Mouse (Mus musculus): ENCODE results near the gene Tymp. TPM values are rescaled to one million over a fixed set of nuclear protein-coding genes. Genes with fewer than 3 reads are reported as not detected.

The Tymp gene
- polyA plus RNA-seq, 1 experiment: 3.7 TPM

DNA sequence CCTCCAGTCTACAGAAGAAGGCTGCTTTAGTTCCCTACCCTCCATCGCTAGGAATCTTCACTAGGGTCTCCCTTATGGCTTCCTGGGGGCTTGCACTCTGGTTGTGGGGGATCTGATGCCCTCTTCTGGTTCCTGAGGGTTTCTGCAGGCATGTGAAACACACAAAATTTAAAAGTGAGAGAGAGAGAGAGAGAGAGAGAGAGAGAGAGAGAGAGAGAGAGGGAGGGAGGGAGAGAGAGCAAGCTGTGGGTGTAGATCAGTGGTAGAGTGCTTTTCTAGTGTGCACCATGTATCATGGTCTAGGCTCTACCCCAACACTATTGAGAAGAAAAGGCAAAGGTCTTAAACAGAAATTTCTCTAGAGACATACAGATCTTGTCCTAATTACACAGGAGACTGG is 35.2 kb downstream of the Tymp start:
- Histone ChIP-seq H3K27ac (ENCODE audit: insufficient read depth, low read length) (no peak overlapping the region), H3K4me1 (ENCODE audit: control insufficient read depth, insufficient read depth, low read length) (no peaks in the 10 kb centered on the region), H3K4me3 (ENCODE audit: insufficient read depth, low read length) (no peak overlapping the region)
- TF ChIP-seq POLR2A (IDR thresholded peaks at IDR 0.05; ENCODE audit: extremely low read depth, insufficient read depth, low read length): no peak
- no peak for TF ChIP-seq CTCF (IDR thresholded peaks at IDR 0.05; ENCODE audit: extremely low read depth, insufficient read depth, low read length)

DNA sequence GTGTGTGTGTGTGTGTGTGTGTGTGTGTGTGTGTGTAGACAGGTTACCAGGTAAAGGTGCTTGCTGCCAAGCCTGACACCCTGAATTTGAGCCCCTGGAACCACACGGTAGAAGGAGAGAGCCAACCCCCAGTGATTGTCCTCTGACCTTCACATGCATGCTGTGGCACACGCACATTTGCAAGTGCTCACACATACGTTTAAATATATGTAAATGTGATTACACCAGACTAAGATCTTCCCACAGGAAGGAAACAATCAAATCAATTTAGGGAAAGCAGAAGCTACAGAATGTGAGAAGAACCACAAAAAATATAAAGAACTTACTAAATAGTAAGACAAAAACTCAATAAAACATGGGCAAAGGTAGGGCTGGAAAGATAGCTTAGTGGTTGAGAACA is 36.7 kb downstream of the Tymp start:
- Histone ChIP-seq H3K27ac (ENCODE audit: insufficient read depth, low read length) (no peak overlapping the region), H3K4me3 (ENCODE audit: insufficient read depth, low read length) (no peak overlapping the region), H3K4me1 (ENCODE audit: control insufficient read depth, insufficient read depth, low read length) (no peaks in the 10 kb centered on the region)
- TF ChIP-seq CTCF (IDR thresholded peaks at IDR 0.05; ENCODE audit: extremely low read depth, insufficient read depth, low read length): no peak
- no peak for TF ChIP-seq POLR2A (IDR thresholded peaks at IDR 0.05; ENCODE audit: extremely low read depth, insufficient read depth, low read length)

DNA sequence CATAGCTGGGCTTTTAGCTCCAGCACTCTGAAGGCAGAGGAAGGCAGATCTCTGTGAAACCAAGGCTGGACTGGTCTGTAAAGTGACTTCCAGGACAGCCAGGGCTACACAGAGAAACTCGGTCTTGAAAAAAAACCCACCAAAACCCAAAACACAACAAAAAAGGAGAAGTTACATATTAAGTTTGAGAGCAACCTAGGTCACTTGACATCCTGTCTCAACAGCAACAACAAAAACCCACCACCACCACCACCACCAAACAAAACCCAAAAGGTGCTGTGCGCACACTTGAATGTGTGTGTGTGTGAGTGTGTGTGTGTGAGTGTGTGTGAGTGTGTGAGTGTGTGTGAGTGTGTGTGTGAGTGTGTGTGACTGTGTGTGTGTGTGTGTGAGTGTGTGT is 37.1 kb downstream of the Tymp start:
- H3K4me1 ChIP-seq (ENCODE audit: control insufficient read depth, insufficient read depth, low read length): no peaks in the 10 kb centered on the region
- H3K27ac ChIP-seq (ENCODE audit: insufficient read depth, low read length): no peak overlapping the region
- TF ChIP-seq CTCF (IDR thresholded peaks at IDR 0.05; ENCODE audit: extremely low read depth, insufficient read depth, low read length): no peak
- no peak for TF ChIP-seq POLR2A (IDR thresholded peaks at IDR 0.05; ENCODE audit: extremely low read depth, insufficient read depth, low read length)
- H3K4me3 ChIP-seq (ENCODE audit: insufficient read depth, low read length): no peak overlapping the region

GRCm38 (mm10) chr15:89336422-89336821 is 40.4 kb downstream of the Tymp start:
- TF ChIP-seq POLR2A (IDR thresholded peaks at IDR 0.05; ENCODE audit: extremely low read depth, insufficient read depth, low read length): no peak
- no peak for TF ChIP-seq CTCF (IDR thresholded peaks at IDR 0.05; ENCODE audit: extremely low read depth, insufficient read depth, low read length)
- Histone ChIP-seq H3K4me1 (ENCODE audit: control insufficient read depth, insufficient read depth, low read length) (no peaks in the 10 kb centered on the region), H3K27ac (ENCODE audit: insufficient read depth, low read length) (no peak overlapping the region), H3K4me3 (ENCODE audit: insufficient read depth, low read length) (no peak overlapping the region)

GRCm38 (mm10) chr15:89334774-89335537 is 41.9 kb downstream of the Tymp start:
- no peaks in the 10 kb centered on the region for H3K4me1 ChIP-seq (ENCODE audit: control insufficient read depth, insufficient read depth, low read length)
- TF ChIP-seq POLR2A (IDR thresholded peaks at IDR 0.05; ENCODE audit: extremely low read depth, insufficient read depth, low read length): no peak
- no peak for TF ChIP-seq CTCF (IDR thresholded peaks at IDR 0.05; ENCODE audit: extremely low read depth, insufficient read depth, low read length)
- H3K4me3 ChIP-seq (ENCODE audit: insufficient read depth, low read length): no peak overlapping the region
- H3K27ac ChIP-seq (ENCODE audit: insufficient read depth, low read length): no peak overlapping the region

GRCm38 (mm10) chr15:89334271-89334670 is 42.6 kb downstream of the Tymp start, which contains the start of gene Miox:
TSS of gene Miox (plus strand) at chr15:89334398.
- no peak within 1 kb of the TSS for H3K4me3 ChIP-seq (ENCODE audit: insufficient read depth, low read length)
- H3K27ac ChIP-seq (ENCODE audit: insufficient read depth, low read length): no peak within 1 kb of the TSS
- no peaks in the 10 kb centered on the region for H3K4me1 ChIP-seq (ENCODE audit: control insufficient read depth, insufficient read depth, low read length)
- TF ChIP-seq POLR2A (IDR thresholded peaks at IDR 0.05; ENCODE audit: extremely low read depth, insufficient read depth, low read length): no peak
- TF ChIP-seq CTCF (IDR thresholded peaks at IDR 0.05; ENCODE audit: extremely low read depth, insufficient read depth, low read length): no peak

DNA sequence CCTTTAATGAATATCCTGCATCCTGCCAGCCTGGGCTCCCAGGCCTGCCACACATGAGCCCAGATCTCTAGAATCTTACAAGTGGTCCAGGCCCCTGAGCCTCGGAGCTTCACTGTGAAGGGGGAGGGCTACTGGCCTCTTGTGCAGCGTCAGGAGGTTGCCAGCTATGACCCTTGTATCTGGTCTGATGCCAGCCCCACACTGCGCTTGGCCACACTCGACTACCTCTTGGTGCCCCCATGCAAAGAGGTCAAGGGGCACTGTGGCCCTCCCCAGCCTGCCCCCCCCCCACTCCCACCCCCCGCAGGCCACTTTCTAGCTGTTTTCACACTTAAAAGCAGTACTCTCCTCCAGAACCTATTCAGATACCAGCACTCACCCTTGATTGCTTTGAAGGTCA is 50.4 kb downstream of the Tymp start:
- H3K4me1 ChIP-seq (ENCODE audit: control insufficient read depth, insufficient read depth, low read length): no peaks in the 10 kb centered on the region
- no peak overlapping the region for H3K27ac ChIP-seq (ENCODE audit: insufficient read depth, low read length)
- TF ChIP-seq POLR2A (IDR thresholded peaks at IDR 0.05; ENCODE audit: extremely low read depth, insufficient read depth, low read length): no peak
- no peak for TF ChIP-seq CTCF (IDR thresholded peaks at IDR 0.05; ENCODE audit: extremely low read depth, insufficient read depth, low read length)
- H3K4me3 ChIP-seq (ENCODE audit: insufficient read depth, low read length): no peak overlapping the region

- Histone ChIP-seq H3K4me1 (ENCODE audit: control insufficient read depth, insufficient read depth, low read length) (no peaks in the 10 kb centered on the region), H3K4me3 (ENCODE audit: insufficient read depth, low read length) (no peak overlapping the region), H3K27ac (ENCODE audit: insufficient read depth, low read length) (no peak overlapping the region)
- no peak for TF ChIP-seq CTCF (IDR thresholded peaks at IDR 0.05; ENCODE audit: extremely low read depth, insufficient read depth, low read length)
- no peak for TF ChIP-seq POLR2A (IDR thresholded peaks at IDR 0.05; ENCODE audit: extremely low read depth, insufficient read depth, low read length)
Observed at GRCm38 (mm10) chr15:89323656-89324055, 53.2 kb downstream of the Tymp start.

GRCm38 (mm10) chr15:89322670-89323522 is 53.9 kb downstream of the Tymp start, which contains the start of gene Adm2:
TSS of gene Adm2 (plus strand) at chr15:89322720.
- H3K4me3 ChIP-seq (ENCODE audit: insufficient read depth, low read length): no peak within 1 kb of the TSS
- H3K4me1 ChIP-seq (ENCODE audit: control insufficient read depth, insufficient read depth, low read length): no peaks in the 10 kb centered on the region
- H3K27ac ChIP-seq (ENCODE audit: insufficient read depth, low read length): no peak within 1 kb of the TSS
- no peak for TF ChIP-seq CTCF (IDR thresholded peaks at IDR 0.05; ENCODE audit: extremely low read depth, insufficient read depth, low read length)
- no peak for TF ChIP-seq POLR2A (IDR thresholded peaks at IDR 0.05; ENCODE audit: extremely low read depth, insufficient read depth, low read length)

Other genes with a start within 250 kb of the Tymp start
- 31.3 and 36.0 TPM in 2 replicates for gene Hdac10, start 248.3 kb downstream of the Tymp start, polyA plus RNA-seq (2012; rRNA removed)
- gene Mapk12, start 236.3 kb downstream of the Tymp start, polyA plus RNA-seq (2012; rRNA removed): 21.0 and 22.3 TPM in 2 replicates
- gene Mapk11, start 227.4 kb downstream of the Tymp start, polyA plus RNA-seq (2012; rRNA removed): 91.5 and 93.7 TPM in 2 replicates
- 51.0 and 52.9 TPM in 2 replicates for gene Plxnb2, start 196.3 kb downstream of the Tymp start, polyA plus RNA-seq (2012; rRNA removed)
- gene Dennd6b, start 180.5 kb downstream of the Tymp start, polyA plus RNA-seq (2012; rRNA removed): 137 and 148 TPM in 2 replicates
- 119 and 135 TPM in 2 replicates for gene Ppp6r2, start 165.5 kb downstream of the Tymp start, polyA plus RNA-seq (2012; rRNA removed)
- 264 and 276 TPM in 2 replicates for gene Sbf1, start 61.7 kb downstream of the Tymp start, polyA plus RNA-seq (2012; rRNA removed)
- gene Adm2, start 54.3 kb downstream of the Tymp start, polyA plus RNA-seq (2012; rRNA removed): not detected in 2 replicates
- gene Miox, start 42.6 kb downstream of the Tymp start, polyA plus RNA-seq (2012; rRNA removed): not detected in 2 replicates
- gene Lmf2, start 21.4 kb downstream of the Tymp start, polyA plus RNA-seq (2012; rRNA removed): 12.8 and 13.5 TPM in 2 replicates
- 119 TPM in 2 replicates for gene Ncaph2, start 21.3 kb downstream of the Tymp start, polyA plus RNA-seq (2012; rRNA removed)
- 35.2 and 36.9 TPM in 2 replicates for gene Sco2, start 3.2 kb downstream of the Tymp start, polyA plus RNA-seq (2012; rRNA removed)
- 5.4 and 5.6 TPM in 2 replicates for gene Odf3b, start 2.2 kb upstream of the Tymp start, polyA plus RNA-seq (2012; rRNA removed)
- 0.71 and 0.85 TPM in 2 replicates for gene Klhdc7b, start 7.9 kb upstream of the Tymp start, polyA plus RNA-seq (2012; rRNA removed)
- gene Syce3, start 33.5 kb upstream of the Tymp start, polyA plus RNA-seq (2012; rRNA removed): 0.33 TPM in 1 of 2 replicates, not detected in the other
- 2.5 and 2.7 TPM in 2 replicates for gene Cpt1b, start 48.8 kb upstream of the Tymp start, polyA plus RNA-seq (2012; rRNA removed)
- 2.8 and 3.2 TPM in 2 replicates for gene C730034F03Rik, start 52.5 kb upstream of the Tymp start, polyA plus RNA-seq (2012; rRNA removed)
- gene Gm44502, start 52.7 kb upstream of the Tymp start, polyA plus RNA-seq (2012; rRNA removed): 0.08 and 0.21 TPM in 2 replicates
- 60.0 and 66.7 TPM in 2 replicates for gene Chkb, start 52.9 kb upstream of the Tymp start, polyA plus RNA-seq (2012; rRNA removed)
- 141 and 146 TPM in 2 replicates for gene Mapk8ip2, start 76.9 kb upstream of the Tymp start, polyA plus RNA-seq (2012; rRNA removed)
- 39.9 and 40.2 TPM in 2 replicates for gene Arsa, start 100.4 kb upstream of the Tymp start, polyA plus RNA-seq (2012; rRNA removed)
- 98.8 and 99.7 TPM in 2 replicates for gene Shank3, start 122.6 kb upstream of the Tymp start, polyA plus RNA-seq (2012; rRNA removed)
- gene Acr, start 191.3 kb upstream of the Tymp start, polyA plus RNA-seq (2012; rRNA removed): 3.2 and 4.4 TPM in 2 replicates
- gene Rabl2, start 214.9 kb upstream of the Tymp start, polyA plus RNA-seq (2012; rRNA removed): 96.6 and 101 TPM in 2 replicates